Mouse (Mus musculus) cerebellum, adult 2 months (tissue): ENCODE data around the gene Dlg4. TPM values are rescaled to one million over a fixed set of nuclear protein-coding genes. Genes with fewer than 3 reads are reported as not detected.

ENCODE experiments used
- DNase-seq, 2 experiments: peaks; one replicate each; pipeline ENCODE4 v3.0.0; 2021
- H3K27ac ChIP-seq: fragments of 200-500 bp; 2 replicates; pipeline ENCODE4 v1.5.1; 2012; ENCODE audit warnings: low read length, control low read depth, inconsistent platforms; ENCODE audit not compliant: insufficient read depth
- H3K27me3 ChIP-seq: fragments of 200-500 bp; 2 replicates; pipeline ENCODE4 v1.6.1; 2012; ENCODE audit warnings: inconsistent platforms, mild to moderate bottlenecking, low read length, moderate library complexity; ENCODE audit not compliant: control insufficient read depth, insufficient read depth
- H3K4me1 ChIP-seq: fragments of 200-500 bp; 2 replicates; pipeline ENCODE4 v1.6.1; 2011; ENCODE audit warnings: low read length; ENCODE audit not compliant: control insufficient read depth, insufficient read depth
- H3K4me3 ChIP-seq: fragments of 200-500 bp; replicated peaks from 2 replicates; pipeline ENCODE3; 2011; ENCODE audit warnings: mild to moderate bottlenecking, low read depth, low read length, control low read depth; ENCODE audit not compliant: insufficient read depth
- CTCF ChIP-seq: fragments of 200-500 bp; IDR thresholded peaks from 2 replicates; pipeline ENCODE4 v1.5.1; 2011; ENCODE audit warnings: low read depth, mild to moderate bottlenecking, control low read depth, low read length, moderate library complexity, borderline replicate concordance; ENCODE audit not compliant: insufficient read depth
- POLR2A ChIP-seq: fragments of 200-500 bp; IDR thresholded peaks from 2 replicates; pipeline ENCODE4 v1.6.1; 2011; ENCODE audit warnings: low read length, control low read depth, borderline replicate concordance; ENCODE audit not compliant: insufficient read depth
- WGBS: fragments of 180-500 bp; shearing (Covaris S2); methylation state at CpG from one replicate; pipeline ENCODE4 v1.1.7; 2018; 5-methylcytosine and 5-hydroxymethylcytosine counted together
- polyA plus RNA-seq: library from polyadenylated mRNA; depleted of rRNA; stranded (reverse); fragments of >200 nt; gene quantifications from 2 replicates; pipeline ENCODE4 v1.2.3, GENCODE M21; 2012

Gene Dlg4
- polyA plus RNA-seq, 1 experiment: 352 TPM

- no peaks in the 10 kb centered on the region for H3K27me3 ChIP-seq
- H3K27ac ChIP-seq: peak within 1 kb of the TSS; percentile 81
- no peak for TF ChIP-seq CTCF
- no peak for TF ChIP-seq POLR2A
- H3K4me1 ChIP-seq: peaks cover 3% of the 10 kb centered on the region
- DNase-seq: no peak
- peak within 1 kb of the TSS; percentile 84 for H3K4me3 ChIP-seq
- under 1% methylated on average over 43 of the region's 43 CpGs for WGBS
These were observed 35.5 kb upstream of the Dlg4 start, which contains the start of gene Ctdnep1 for GRCm38 (mm10) chr11:69981141-69981762. Ctdnep1 (plus strand) TSS chr11:69981156.

DNA sequence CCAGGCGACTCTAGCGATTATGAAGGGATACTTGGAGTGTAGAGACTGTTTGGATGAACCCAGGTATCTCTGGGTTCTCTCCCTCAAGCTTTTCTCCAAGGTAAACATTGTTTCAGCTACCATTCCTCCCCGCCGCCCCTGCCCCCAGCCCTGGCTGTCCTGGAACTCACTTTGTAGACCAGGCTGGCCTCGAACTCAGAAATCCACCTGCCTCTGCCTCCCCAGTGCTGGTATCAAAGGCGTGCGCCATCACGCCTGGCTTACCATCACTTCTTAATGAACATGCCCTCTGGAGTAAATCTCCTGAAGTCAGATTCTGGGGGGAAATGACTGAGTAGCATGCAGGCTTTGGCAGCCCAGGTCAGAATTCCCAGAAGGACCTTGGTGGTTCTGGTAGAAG is 34.5 kb upstream of the Dlg4 start, which contains the start of gene Elp5:
Elp5 (minus strand) TSS at position 293 of the 400 bp plus-strand sequence.
- no peak for TF ChIP-seq POLR2A
- TF ChIP-seq CTCF: no peak
- Histone ChIP-seq H3K27me3 (no peaks in the 10 kb centered on the region), H3K27ac (peak within 1 kb of the TSS; percentile 25; the same call in 1 of the 2 replicates), H3K4me1 (peaks cover 3% of the 10 kb centered on the region), H3K4me3 (peak within 1 kb of the TSS; percentile 84)
- 44% methylated on average over 8 of the region's 8 CpGs for WGBS
- no peak for DNase-seq

DNA sequence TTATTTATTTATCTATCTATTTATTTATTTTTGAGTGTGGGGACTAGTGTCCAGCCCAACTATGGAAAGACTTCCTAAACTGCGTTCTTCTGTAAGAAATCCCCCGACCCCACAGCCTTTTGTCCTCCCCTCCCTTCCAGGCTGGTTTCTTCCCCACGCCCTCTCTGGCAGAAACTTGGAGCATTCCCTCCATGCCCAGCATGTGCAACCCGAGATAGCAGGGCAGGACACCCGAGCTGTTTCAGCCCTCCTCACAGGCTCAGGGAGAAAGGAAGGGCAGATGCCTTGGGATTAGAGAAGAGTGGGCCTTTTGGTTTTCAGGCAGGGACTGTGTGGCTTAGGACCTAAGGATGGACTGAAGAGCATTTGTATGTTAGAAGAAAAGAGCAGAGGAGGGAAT is 33.9 kb upstream of the Dlg4 start:
- no peaks in the 10 kb centered on the region for H3K27me3 ChIP-seq
- H3K4me1 ChIP-seq: peaks cover 3% of the 10 kb centered on the region
- TF ChIP-seq POLR2A (no peak), CTCF (no peak)
- WGBS: 8% methylated on average over 5 of the region's 5 CpGs
- no peak for DNase-seq
- no peak overlapping the region for H3K4me3 ChIP-seq
- H3K27ac ChIP-seq: no peak overlapping the region

DNA sequence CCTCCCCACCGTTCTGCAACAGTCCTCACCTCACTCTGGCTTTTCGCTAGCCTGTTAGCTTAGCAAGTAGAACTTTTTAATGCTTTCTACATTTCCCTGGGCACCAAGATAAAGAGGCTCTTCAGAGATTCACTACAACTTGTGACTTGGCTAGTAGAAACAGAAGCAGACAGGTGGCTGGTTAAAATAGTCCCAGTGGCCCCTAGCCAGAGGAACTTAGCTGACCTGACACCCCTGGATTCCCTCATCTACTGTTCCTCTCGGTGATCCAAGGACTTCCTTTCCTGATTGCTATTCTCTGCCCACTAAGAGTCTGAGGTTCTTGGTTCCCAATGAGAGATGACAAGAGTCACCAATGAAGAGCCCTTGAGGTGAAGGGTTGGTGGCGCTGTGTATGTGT is 33.4 kb upstream of the Dlg4 start:
- DNase-seq: no peak
- peaks cover 3% of the 10 kb centered on the region for H3K4me1 ChIP-seq
- no peak overlapping the region for H3K27ac ChIP-seq
- TF ChIP-seq CTCF: no peak
- TF ChIP-seq POLR2A: no peak
- WGBS: 70% methylated on average over 4 of the region's 4 CpGs
- H3K27me3 ChIP-seq: no peaks in the 10 kb centered on the region
- no peak overlapping the region for H3K4me3 ChIP-seq

DNA sequence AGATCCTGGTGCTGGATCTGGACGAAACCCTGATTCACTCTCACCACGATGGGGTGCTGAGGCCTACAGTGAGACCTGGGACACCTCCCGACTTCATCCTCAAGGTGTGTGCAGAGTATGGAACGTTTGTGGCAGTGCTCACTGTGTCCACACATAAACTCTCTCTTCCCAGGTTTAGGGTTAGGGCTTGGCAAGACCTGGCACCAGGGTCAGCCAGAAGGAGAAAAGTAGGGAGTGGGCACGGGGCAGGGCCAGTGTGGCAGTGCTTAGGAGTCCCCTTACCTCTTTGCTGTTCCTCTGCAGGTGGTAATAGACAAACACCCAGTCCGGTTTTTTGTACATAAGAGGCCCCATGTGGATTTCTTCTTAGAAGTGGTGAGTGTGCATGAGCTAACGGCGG is 32.3 kb upstream of the Dlg4 start:
- Histone ChIP-seq H3K4me1 (peaks cover 3% of the 10 kb centered on the region), H3K27me3 (no peaks in the 10 kb centered on the region), H3K4me3 (no peak overlapping the region), H3K27ac (no peak overlapping the region)
- TF ChIP-seq POLR2A (no peak), CTCF (no peak)
- no peak for DNase-seq
- 84% methylated on average over 8 of the region's 8 CpGs for WGBS

- Histone ChIP-seq H3K27ac (no peak overlapping the region), H3K4me3 (no peak overlapping the region), H3K27me3 (no peaks in the 10 kb centered on the region), H3K4me1 (0 out of 2 replicates have a peak, but pooled peaks cover 3% of the 10 kb centered on the region)
- DNase-seq: no peak
- TF ChIP-seq POLR2A: no peak
- TF ChIP-seq CTCF: no peak
- whole genome bisulfite sequencing: 82% methylated on average over 8 of the region's 8 CpGs
These were observed 26.8 kb upstream of the Dlg4 start for GRCm38 (mm10) chr11:69989949-69990348.

DNA sequence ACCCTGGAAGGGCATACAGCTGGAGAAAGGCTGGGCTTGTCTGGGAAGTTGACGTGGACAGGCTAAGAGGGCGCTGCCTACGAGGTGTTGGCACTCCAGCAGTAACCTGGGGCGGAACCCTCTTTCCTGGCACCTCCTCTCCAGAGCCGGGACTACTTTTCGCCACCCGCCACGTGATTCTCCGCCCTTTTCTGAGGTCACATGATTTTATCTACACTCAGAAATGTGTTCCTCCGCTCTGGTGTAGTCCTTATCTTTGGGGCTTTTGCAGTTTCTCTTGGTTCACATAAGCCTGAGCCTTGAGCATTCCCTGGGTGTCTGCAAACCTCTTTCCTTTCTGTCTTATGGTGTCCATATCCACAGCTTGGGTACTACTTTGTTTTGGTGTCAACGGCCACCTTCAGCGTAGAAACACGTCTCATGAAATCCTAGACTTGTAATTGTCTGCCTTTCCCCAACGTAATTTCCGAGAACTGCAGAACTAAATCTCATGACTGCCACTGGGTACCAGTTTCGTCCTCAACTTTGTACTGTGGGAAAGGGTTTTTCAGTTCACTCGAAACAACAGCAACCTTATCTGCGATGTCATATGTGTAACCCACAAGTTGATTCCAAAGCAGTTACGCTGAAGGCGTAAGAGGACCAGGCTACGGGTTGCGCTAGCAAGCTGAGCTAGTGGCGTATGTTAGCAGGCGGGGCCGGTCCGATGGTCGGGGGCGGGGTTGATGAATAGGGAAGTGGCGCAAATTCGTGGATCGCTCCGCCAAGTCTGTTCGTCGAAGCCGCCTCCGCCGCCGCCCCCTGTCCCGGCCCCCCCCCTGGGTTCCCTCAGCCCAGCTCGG is 25.7 kb upstream of the Dlg4 start, which contains the start of gene Gabarap:
Gabarap (plus strand) TSS at position 294 of the 842 bp plus-strand sequence.
- peak within 1 kb of the TSS; percentile 73 for H3K27ac ChIP-seq
- peak; percentile 95 to 96 for DNase-seq

DNA sequence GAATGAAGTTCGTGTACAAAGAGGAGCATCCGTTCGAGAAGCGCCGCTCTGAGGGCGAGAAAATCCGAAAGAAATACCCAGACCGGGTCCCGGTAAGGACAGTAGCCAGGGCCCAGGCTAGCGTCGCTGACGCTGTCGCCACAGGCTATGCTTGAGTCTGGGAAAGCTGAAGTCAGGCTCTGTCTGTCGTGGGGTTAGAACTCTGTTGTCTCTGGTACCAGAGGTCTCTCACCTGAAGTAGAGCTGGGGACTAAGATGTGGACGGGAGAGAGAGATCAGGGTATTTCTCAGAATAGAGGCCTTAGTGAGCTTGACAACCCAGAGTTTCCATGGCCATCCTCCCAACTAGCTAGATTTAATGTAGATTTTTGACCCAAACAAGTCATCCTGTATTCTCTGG is 25.0 kb upstream of the Dlg4 start:
- 0 out of 2 replicates have a peak, but pooled peaks cover 3% of the 10 kb centered on the region for H3K4me1 ChIP-seq
- WGBS: 1% methylated on average over 15 of the region's 15 CpGs
- no peaks in the 10 kb centered on the region for H3K27me3 ChIP-seq
- no peak for DNase-seq
- peak overlapping the region; percentile 91 for H3K4me3 ChIP-seq
- H3K27ac ChIP-seq: peak overlapping the region; percentile 40
- TF ChIP-seq POLR2A (no peak), CTCF (no peak)

More for the DNA sequence above, 25.7 kb upstream of the Dlg4 start, which contains the start of gene Gabarap:
- Histone ChIP-seq H3K4me1 (0 out of 2 replicates have a peak, but pooled peaks cover 3% of the 10 kb centered on the region), H3K4me3 (peak within 1 kb of the TSS; percentile 91), H3K27me3 (no peaks in the 10 kb centered on the region)
- peak; percentile 56 for TF ChIP-seq POLR2A
- TF ChIP-seq CTCF: no peak
- WGBS: under 1% methylated on average over 40 of the region's 40 CpGs
